Mouse (Mus musculus): Measurements from ENCODE around the gene Trpm7. TPM values are rescaled to one million over a fixed set of nuclear protein-coding genes. Genes with fewer than 3 reads are reported as not detected.

Trpm7 gene
- polyA plus RNA-seq, 1 experiment from 2014 or later: 53.0 TPM

Other genes with a start within 250 kb of the Trpm7 start
- gene Gabpb1, start 199.9 kb downstream of the Trpm7 start, polyA plus RNA-seq (2018): 11.8 to 21.0 TPM (median 18.9 TPM) in 3 replicates
- gene Usp8, start 168.9 kb downstream of the Trpm7 start, polyA plus RNA-seq (2018): 75.9 to 158 TPM (median 86.2 TPM) in 3 replicates
- 0.18 to 0.28 TPM in 2 of 3 replicates, not detected in the other for gene Usp50, start 92.8 kb downstream of the Trpm7 start, polyA plus RNA-seq (2018)
- gene Sppl2a, start 57.0 kb upstream of the Trpm7 start, polyA plus RNA-seq (2018): 64.1 to 120 TPM (median 88.4 TPM) in 3 replicates
- gene Ap4e1, start 132.5 kb upstream of the Trpm7 start, polyA plus RNA-seq (2018): 6.6 to 8.9 TPM (median 8.1 TPM) in 3 replicates
- 157 to 191 TPM (median 182 TPM) in 3 replicates for gene Blvra, start 194.4 kb upstream of the Trpm7 start, polyA plus RNA-seq (2018)